Mouse (Mus musculus): ENCODE results near the gene Rubcn. TPM values are rescaled to one million over a fixed set of nuclear protein-coding genes. Genes with fewer than 3 reads are reported as not detected.

The Rubcn gene
- polyA plus RNA-seq, 1 experiment = 39.7 TPM

DNA sequence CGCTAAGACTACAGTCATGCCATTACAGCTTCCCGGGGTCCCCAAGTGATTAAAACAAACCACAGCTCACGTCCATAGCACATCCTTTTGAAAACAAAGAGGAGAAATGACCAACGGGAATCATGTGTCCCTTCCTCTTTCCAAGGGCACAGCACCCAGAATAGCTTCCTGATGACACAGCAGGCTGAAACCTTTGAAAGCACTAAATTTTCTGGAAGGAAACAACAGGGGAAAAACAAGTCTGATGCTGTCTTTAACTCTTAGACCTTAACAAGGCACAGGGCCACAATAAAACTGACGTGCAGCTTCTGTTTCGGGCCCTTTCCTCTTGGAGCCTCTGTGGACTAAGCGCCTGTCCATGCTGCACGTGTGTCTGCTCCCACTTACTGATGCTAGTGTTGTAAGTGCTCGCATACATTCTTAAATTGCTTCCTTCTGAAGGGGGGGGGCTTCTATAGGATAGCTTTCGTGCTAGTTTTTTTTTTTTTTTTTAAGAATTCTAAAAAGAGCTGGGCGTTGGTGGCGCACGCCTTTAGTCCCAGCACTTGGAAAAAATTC is 24.0 kb downstream of the Rubcn start:
- H3K27ac ChIP-seq (ENCODE audit: insufficient read depth, low read depth, low read length) = peak overlapping the region; percentile 92
- TF ChIP-seq POLR2A (IDR thresholded peaks at IDR 0.05; ENCODE audit: borderline replicate concordance, low read depth, low read length) = no peak
- TF ChIP-seq CTCF (IDR thresholded peaks at IDR 0.05; ENCODE audit: low read depth, low read length) = no peak
- H3K4me3 ChIP-seq (ENCODE audit: insufficient read depth, low read length) = peak overlapping the region; percentile 16; the same call in 1 of the 2 replicates
- H3K4me1 ChIP-seq (ENCODE audit: control insufficient read depth, insufficient read depth, low read length) = peaks cover 29% of the 10 kb centered on the region

DNA sequence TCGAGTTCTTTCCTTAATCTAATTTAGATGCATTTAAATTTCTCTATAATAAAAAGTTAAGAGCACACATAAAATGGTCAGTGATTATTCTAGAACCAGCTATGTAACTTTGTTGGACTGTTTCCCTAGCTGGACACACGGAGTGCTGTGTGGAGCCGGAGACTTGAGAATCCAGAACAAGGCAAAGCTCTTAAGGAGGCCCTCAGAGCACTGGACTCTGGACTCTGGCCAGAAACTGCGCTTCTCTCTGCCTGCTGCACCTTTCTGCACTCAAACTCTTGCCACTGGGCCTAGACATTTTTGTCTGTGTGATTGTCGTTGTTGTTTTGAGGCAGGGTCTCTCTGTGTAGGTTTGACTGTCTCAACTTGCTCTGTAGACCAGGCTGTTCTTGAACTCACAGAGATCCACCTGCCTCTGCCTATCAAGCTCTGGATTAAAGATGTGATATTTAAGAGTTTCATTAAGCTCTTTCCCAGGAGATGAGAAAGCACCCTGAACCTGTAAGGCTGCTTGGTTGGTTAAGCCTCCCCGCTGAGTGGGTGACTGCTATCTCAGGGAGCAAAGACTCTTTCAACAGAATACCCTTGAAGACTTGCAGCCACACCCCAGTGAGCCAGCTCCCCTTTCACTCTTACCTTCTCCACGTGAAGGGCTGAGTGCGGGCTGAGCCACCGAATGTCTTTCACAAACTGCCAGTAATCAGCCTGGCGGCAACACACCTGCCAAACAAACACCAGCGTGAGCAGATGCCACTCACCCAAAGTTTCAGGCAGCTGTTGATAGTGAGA is 28.3 kb downstream of the Rubcn start:
- peaks cover 13% of the 10 kb centered on the region for H3K4me1 ChIP-seq (ENCODE audit: control insufficient read depth, insufficient read depth, low read length)
- H3K27ac ChIP-seq (ENCODE audit: insufficient read depth, low read depth, low read length) = no peak overlapping the region
- TF ChIP-seq POLR2A (IDR thresholded peaks at IDR 0.05; ENCODE audit: borderline replicate concordance, low read depth, low read length) (no peak), CTCF (IDR thresholded peaks at IDR 0.05; ENCODE audit: low read depth, low read length) (no peak)
- no peak overlapping the region for H3K4me3 ChIP-seq (ENCODE audit: insufficient read depth, low read length)

DNA sequence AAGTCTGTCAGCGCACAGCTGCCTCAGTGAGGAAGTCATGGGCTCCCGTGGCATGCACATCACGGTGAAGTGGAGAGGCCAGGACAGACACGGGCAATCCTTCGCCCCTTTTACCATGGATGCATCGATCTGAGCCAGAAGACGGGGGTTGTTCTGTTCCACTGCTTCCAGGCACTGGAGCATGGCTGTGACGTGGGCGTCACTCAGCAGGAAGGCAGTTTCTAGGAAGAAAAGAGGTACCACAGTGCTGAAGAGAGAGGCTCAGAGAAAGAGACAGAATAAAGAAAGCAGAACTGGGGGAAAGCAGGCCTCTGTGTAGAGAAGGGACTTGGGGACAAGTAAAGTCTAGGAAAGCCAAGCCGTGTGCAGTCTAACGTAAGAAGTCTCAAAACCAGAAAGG is 30.5 kb downstream of the Rubcn start:
- Histone ChIP-seq H3K4me1 (ENCODE audit: control insufficient read depth, insufficient read depth, low read length) (no peaks in the 10 kb centered on the region), H3K27ac (ENCODE audit: insufficient read depth, low read depth, low read length) (no peak overlapping the region)
- TF ChIP-seq CTCF (IDR thresholded peaks at IDR 0.05; ENCODE audit: low read depth, low read length) (no peak), POLR2A (IDR thresholded peaks at IDR 0.05; ENCODE audit: borderline replicate concordance, low read depth, low read length) (no peak)

DNA sequence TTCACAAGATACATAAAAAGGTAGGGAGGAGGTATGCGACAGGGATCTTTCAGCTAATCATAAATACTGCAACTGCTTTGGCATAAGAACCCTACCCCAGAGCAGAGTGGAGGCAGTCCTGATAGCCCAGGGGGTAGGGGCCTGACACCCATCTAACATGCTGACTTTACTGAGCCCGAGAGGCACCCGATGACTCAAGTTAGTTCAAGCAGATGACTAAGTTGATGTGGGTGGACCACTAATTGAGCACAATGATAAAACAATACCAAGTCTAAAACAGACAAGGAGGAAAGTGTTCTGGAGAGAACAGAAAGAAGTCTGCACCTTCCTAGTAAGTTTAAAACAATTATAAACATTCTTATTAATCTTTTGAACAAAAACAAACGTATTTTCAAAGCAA is 46.1 kb downstream of the Rubcn start:
- no peak for TF ChIP-seq CTCF (IDR thresholded peaks at IDR 0.05; ENCODE audit: low read depth, low read length)
- no peak for TF ChIP-seq POLR2A (IDR thresholded peaks at IDR 0.05; ENCODE audit: borderline replicate concordance, low read depth, low read length)
- no peak overlapping the region for H3K27ac ChIP-seq (ENCODE audit: insufficient read depth, low read depth, low read length)
- no peak overlapping the region for H3K4me3 ChIP-seq (ENCODE audit: insufficient read depth, low read length)
- peaks cover under 1% of the 10 kb centered on the region for H3K4me1 ChIP-seq (ENCODE audit: control insufficient read depth, insufficient read depth, low read length)

More for the DNA sequence above, 30.5 kb downstream of the Rubcn start:
- H3K4me3 ChIP-seq (ENCODE audit: insufficient read depth, low read length) = no peak overlapping the region

DNA sequence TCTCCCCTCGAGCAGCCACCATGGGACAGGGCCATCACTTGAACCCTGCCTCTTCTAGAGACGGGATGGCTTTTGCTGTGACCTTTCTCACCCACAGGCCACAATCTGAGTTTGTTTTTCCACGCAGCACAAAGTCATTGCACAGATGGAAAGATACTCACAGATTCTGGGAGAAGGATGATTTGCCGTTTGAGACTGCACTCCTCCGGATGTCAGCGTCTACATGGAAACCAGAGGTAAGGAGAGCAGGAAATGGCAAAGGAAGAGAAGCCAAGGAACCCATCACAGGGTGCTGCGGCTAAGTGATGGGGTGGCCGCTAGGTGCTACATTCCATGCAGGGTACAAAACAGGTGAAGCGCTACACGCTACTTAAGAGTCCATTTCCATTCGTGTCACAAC is 48.5 kb downstream of the Rubcn start:
- no peak for TF ChIP-seq CTCF (IDR thresholded peaks at IDR 0.05; ENCODE audit: low read depth, low read length)
- TF ChIP-seq POLR2A (IDR thresholded peaks at IDR 0.05; ENCODE audit: borderline replicate concordance, low read depth, low read length) = no peak
- H3K4me1 ChIP-seq (ENCODE audit: control insufficient read depth, insufficient read depth, low read length) = no peaks in the 10 kb centered on the region
- no peak overlapping the region for H3K27ac ChIP-seq (ENCODE audit: insufficient read depth, low read depth, low read length)

GRCm38 (mm10) chr16:32826521-32826920 is 51.0 kb downstream of the Rubcn start:
- H3K27ac ChIP-seq (ENCODE audit: insufficient read depth, low read depth, low read length) = no peak overlapping the region
- H3K4me1 ChIP-seq (ENCODE audit: control insufficient read depth, insufficient read depth, low read length) = no peaks in the 10 kb centered on the region
- no peak for TF ChIP-seq CTCF (IDR thresholded peaks at IDR 0.05; ENCODE audit: low read depth, low read length)
- no peak overlapping the region for H3K4me3 ChIP-seq (ENCODE audit: insufficient read depth, low read length)

More for the DNA sequence above, 48.5 kb downstream of the Rubcn start:
- no peak overlapping the region for H3K4me3 ChIP-seq (ENCODE audit: insufficient read depth, low read length)

DNA sequence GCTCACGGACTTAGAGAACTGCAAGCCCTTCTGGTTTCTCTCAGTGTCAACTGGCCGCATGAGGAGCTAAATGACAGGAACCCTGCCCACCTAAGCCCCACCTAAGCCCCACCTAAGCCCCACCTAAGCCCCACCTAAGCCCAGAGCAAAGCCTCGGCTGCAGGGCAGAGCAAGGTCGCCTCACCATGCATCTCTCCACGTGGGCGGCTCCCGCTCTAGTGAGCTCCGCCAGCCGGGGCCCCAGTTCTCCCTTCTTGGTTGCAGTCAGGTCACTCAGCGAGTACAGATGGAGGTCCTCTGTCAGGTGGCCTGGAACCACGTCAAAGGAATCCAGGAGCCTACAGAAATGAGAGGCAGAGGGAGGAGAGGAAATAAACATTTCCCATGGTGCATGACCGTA is 52.2 kb downstream of the Rubcn start:
- H3K4me1 ChIP-seq (ENCODE audit: control insufficient read depth, insufficient read depth, low read length) = no peaks in the 10 kb centered on the region
- no peak overlapping the region for H3K4me3 ChIP-seq (ENCODE audit: insufficient read depth, low read length)
- TF ChIP-seq CTCF (IDR thresholded peaks at IDR 0.05; ENCODE audit: low read depth, low read length) = no peak
- no peak for TF ChIP-seq POLR2A (IDR thresholded peaks at IDR 0.05; ENCODE audit: borderline replicate concordance, low read depth, low read length)
- no peak overlapping the region for H3K27ac ChIP-seq (ENCODE audit: insufficient read depth, low read depth, low read length)

DNA sequence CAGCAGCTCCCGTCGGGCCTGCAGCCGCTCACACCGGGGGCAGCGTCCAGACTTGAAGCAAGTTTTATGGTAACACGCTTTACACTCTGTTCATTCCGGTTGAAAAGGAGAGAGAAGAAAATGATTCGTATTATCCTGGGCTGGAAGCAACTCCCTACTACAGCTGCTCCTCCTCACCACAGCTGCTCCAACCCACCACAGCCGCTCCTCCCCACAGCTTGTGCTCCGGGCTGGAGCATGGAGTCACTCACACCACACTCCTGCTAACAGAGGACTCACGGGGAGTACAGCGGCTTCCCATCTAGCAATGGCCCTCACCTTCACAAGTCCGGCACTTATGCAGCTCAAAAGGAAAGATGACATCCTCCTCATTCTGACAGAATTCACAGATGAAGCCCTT is 53.5 kb downstream of the Rubcn start:
- Histone ChIP-seq H3K4me1 (ENCODE audit: control insufficient read depth, insufficient read depth, low read length) (no peaks in the 10 kb centered on the region), H3K27ac (ENCODE audit: insufficient read depth, low read depth, low read length) (no peak overlapping the region), H3K4me3 (ENCODE audit: insufficient read depth, low read length) (no peak overlapping the region)
- TF ChIP-seq CTCF (IDR thresholded peaks at IDR 0.05; ENCODE audit: low read depth, low read length) (no peak), POLR2A (IDR thresholded peaks at IDR 0.05; ENCODE audit: borderline replicate concordance, low read depth, low read length) (no peak)

DNA sequence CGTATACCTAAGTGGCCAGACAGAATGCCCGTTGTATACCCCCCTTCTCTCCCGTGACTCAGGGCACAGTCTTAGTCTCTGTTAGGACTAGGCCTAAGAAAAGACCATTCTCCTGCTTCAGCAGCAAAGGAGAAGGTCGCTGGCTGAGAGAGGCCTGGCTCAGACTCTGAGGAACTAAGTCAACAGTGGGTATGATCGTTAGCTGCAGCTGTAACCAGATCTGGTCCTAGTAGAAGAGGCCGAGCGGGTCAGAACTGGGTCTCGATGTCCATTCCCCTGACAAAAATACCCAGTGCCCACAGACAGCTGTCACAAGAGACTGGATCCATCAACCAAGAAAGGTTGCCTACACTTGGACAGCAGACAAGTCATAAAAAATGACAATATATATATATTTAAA is 54.1 kb downstream of the Rubcn start:
- Histone ChIP-seq H3K4me3 (ENCODE audit: insufficient read depth, low read length) (no peak overlapping the region), H3K27ac (ENCODE audit: insufficient read depth, low read depth, low read length) (no peak overlapping the region), H3K4me1 (ENCODE audit: control insufficient read depth, insufficient read depth, low read length) (no peaks in the 10 kb centered on the region)
- TF ChIP-seq CTCF (IDR thresholded peaks at IDR 0.05; ENCODE audit: low read depth, low read length) (no peak), POLR2A (IDR thresholded peaks at IDR 0.05; ENCODE audit: borderline replicate concordance, low read depth, low read length) (no peak)

GRCm38 (mm10) chr16:32822881-32823280 is 54.7 kb downstream of the Rubcn start:
- Histone ChIP-seq H3K27ac (ENCODE audit: insufficient read depth, low read depth, low read length) (no peak overlapping the region), H3K4me3 (ENCODE audit: insufficient read depth, low read length) (no peak overlapping the region), H3K4me1 (ENCODE audit: control insufficient read depth, insufficient read depth, low read length) (no peaks in the 10 kb centered on the region)
- TF ChIP-seq POLR2A (IDR thresholded peaks at IDR 0.05; ENCODE audit: borderline replicate concordance, low read depth, low read length) (no peak), CTCF (IDR thresholded peaks at IDR 0.05; ENCODE audit: low read depth, low read length) (no peak)
